Mouse (Mus musculus) MEL (cell line): ENCODE measurements at regions not wholly inside any gene's neighbourhood (a gene's known extent, or its start where the extent isn't known, plus 50 kb on each side); places are given as distances from the start of the nearest gene placed in this dataset.

Experiments
- CTCF ChIP-seq, 3 experiments: IDR thresholded peaks in 2 of 3; conservative IDR thresholded peaks in 1 of 3; 2 replicates each; pipeline ENCODE4 v1.5.1; 2011 to 2012; ENCODE audit warnings: low read length in 3 of 3, low read depth in 2 of 3, mild to moderate bottlenecking in 2 of 3, improper control_type of control experiment in 1 of 3, inconsistent platforms in 1 of 3, mixed read lengths in 1 of 3, moderate library complexity in 1 of 3; ENCODE audit not compliant: control insufficient read depth in 1 of 3, insufficient read depth in 1 of 3, poor library complexity in 1 of 3, severe bottlenecking in 1 of 3
- E2F4 ChIP-seq: IDR thresholded peaks from 2 replicates; pipeline ENCODE4 v1.6.1; 2011; ENCODE audit warnings: low read depth, low read length, improper control_type of control experiment, borderline replicate concordance
- EP300 ChIP-seq, 2 experiments: IDR thresholded peaks; 2 replicates each; pipeline ENCODE4 v1.6.1; 2011; ENCODE audit warnings: improper control_type of control experiment in 2 of 2, low read length in 2 of 2, low read depth in 1 of 2, mild to moderate bottlenecking in 1 of 2
- MAZ ChIP-seq: IDR thresholded peaks from 2 replicates; pipeline ENCODE4 v1.6.1; 2012; ENCODE audit warnings: low read depth, mild to moderate bottlenecking, inconsistent platforms, low read length, improper control_type of control experiment
- POLR2A ChIP-seq, 2 experiments: IDR thresholded peaks; 2 replicates each; pipeline ENCODE4 v1.6.1; 2011 to 2012; ENCODE audit warnings: low read length in 2 of 2, mild to moderate bottlenecking in 2 of 2, control low read depth in 1 of 2, improper control_type of control experiment in 1 of 2, low read depth in 1 of 2, moderate library complexity in 1 of 2; ENCODE audit not compliant: control insufficient read depth in 1 of 2, insufficient read depth in 1 of 2, poor library complexity in 1 of 2
- TBP ChIP-seq: IDR thresholded peaks from 2 replicates; pipeline ENCODE4 v1.8.0; 2011; ENCODE audit warnings: low read depth, low read length, improper control_type of control experiment
- TCF12 ChIP-seq: IDR thresholded peaks from 2 replicates; pipeline ENCODE4 v1.6.1; 2014; ENCODE audit warnings: low read depth, mild to moderate bottlenecking, inconsistent platforms, low read length, improper control_type of control experiment, moderate library complexity
- ZNF384 ChIP-seq: IDR thresholded peaks from 2 replicates; pipeline ENCODE4 v1.6.1; 2012; ENCODE audit warnings: low read depth, mild to moderate bottlenecking, inconsistent platforms, low read length, improper control_type of control experiment

DNA sequence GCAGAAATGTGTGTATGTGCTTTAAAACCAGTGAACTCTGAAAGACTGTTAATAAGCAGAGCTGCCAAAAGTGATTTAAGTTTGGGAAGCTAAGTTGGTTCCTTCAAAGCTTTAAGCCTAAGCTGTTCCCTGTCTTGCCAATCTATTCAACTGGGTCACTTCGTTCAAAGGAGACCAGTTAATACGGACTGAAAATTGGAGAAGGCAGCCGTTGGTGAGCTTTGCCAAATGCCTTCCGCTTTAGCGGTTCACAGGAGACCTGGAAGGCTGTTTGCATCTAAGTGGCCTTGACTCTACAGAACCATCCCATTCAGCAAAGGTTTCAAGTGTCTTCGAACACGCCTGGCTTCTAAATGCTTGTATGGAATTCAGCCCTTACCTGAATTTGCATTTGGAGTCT lies 68.2 kb upstream of the Mkln1 start:
- no peak for TF ChIP-seq TBP
- TF ChIP-seq EP300 (IDR thresholded peaks at IDR 0.05; ENCODE audit: low read depth in 1 of 2, low read length in 2 of 2), result no peak
- no peak for TF ChIP-seq CTCF (IDR thresholded peaks at IDR 0.05 in 2 of 3, conservative IDR thresholded peaks at IDR 0.05 in 1 of 3; ENCODE audit: control insufficient read depth in 1 of 3, insufficient read depth in 1 of 3, low read depth in 2 of 3, low read length in 3 of 3, poor library complexity in 1 of 3, severe bottlenecking in 1 of 3)
- TF ChIP-seq POLR2A (IDR thresholded peaks at IDR 0.05; ENCODE audit: control insufficient read depth in 1 of 2, insufficient read depth in 1 of 2, low read depth in 1 of 2, low read length in 2 of 2, poor library complexity in 1 of 2), result no peak
- no peak for TF ChIP-seq MAZ
- TF ChIP-seq E2F4, result no peak
- no peak for TF ChIP-seq ZNF384
- no peak for TF ChIP-seq TCF12
